Mouse (Mus musculus) sigmoid colon, adult 10 weeks (tissue): ENCODE measurements around the gene Irf2bp1. TPM values are rescaled to one million over a fixed set of nuclear protein-coding genes. Genes with fewer than 3 reads are reported as not detected.

Experiments used
- polyA plus RNA-seq: library from polyadenylated mRNA; stranded (reverse); fragments of 350-450 nt; fragmentation: Illumina TruSeq; extraction: RNeasy Lipid Tissue Mini Kit (QIAGEN cat#74804); gene quantifications from one replicate; pipeline ENCODE4 v1.2.3, GENCODE M21; 2014; ENCODE audit warnings: low read depth, low replicate concordance

Irf2bp1 gene
- 1.6 TPM for polyA plus RNA-seq

DNA sequence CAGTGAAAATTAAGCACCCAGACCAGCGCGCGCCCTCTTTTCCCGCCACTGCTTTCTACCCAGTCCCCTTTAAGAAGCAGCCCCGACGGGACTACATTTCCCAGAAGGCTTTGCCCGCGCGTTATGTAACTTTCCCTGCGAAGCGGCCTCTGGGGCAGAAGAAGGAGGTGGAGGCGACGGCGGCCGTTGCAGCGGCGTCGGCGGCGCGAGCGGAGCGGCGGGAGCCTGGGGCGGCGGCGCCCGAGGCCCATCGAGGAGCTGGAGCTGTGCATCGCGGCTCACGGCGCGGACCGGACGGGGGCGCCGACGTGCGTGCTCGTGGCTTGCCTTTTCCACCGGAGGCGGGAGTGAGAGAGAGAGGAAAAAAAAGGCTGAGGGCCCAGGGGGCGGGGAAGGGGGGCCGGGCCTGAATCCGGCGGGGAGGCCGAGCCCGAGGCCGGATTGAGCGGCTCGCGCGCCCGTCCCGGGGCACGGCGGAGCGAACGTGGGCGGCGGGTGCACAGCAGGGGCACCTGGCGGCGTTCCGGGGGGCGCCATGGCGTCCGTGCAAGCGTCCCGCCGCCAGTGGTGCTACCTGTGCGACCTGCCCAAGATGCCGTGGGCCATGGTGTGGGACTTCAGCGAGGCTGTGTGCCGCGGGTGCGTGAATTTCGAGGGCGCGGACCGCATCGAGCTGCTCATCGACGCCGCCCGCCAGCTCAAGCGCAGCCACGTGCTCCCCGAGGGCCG is at the start of gene Irf2bp1:
TSS of gene Irf2bp1 (plus strand) at position 143 of the 729 bp plus-strand sequence.

GRCm38 (mm10) chr7:18987100-18987499 is 16.7 kb upstream of the Irf2bp1 start, which contains the start of gene Nanos2:
Gene Nanos2 (plus strand): TSS chr7:18987400.

DNA sequence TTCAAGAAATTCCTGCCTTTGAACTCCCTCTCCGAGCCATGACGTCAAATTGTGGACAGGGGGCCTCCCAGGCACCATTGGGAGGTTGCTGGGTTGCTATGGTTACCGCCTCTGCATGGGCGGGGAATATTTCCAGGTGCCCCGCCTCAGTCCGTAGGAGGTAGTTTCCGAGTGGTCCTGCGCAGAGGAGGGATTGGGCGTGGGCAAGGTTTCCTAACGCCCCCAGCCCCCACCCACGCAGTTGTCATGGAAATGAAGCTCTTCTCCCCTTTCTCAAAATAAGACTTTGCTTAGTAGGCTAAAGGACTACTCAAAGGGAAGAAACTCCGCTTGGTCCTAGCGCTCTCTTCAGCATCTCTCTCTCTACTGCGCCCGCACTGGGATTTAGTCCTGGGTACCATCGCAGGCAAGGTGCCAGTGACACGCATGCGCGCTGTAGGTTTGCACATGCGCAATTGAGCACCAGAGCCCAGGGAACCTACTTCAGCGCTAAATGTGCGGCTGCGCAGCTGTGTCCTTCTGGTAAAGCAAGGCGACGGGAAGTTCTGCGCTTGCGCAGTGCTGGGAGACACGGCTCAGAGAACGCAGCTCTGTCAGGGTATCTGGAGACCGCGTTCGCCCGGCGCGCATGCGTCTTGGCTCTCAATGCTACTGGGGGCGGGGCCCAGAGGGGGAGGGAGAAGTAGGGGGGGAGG is 13.1 kb upstream of the Irf2bp1 start, which contains the start of gene Mypop:
TSS of gene Mypop (plus strand) at position 645 of the 695 bp plus-strand sequence.

DNA sequence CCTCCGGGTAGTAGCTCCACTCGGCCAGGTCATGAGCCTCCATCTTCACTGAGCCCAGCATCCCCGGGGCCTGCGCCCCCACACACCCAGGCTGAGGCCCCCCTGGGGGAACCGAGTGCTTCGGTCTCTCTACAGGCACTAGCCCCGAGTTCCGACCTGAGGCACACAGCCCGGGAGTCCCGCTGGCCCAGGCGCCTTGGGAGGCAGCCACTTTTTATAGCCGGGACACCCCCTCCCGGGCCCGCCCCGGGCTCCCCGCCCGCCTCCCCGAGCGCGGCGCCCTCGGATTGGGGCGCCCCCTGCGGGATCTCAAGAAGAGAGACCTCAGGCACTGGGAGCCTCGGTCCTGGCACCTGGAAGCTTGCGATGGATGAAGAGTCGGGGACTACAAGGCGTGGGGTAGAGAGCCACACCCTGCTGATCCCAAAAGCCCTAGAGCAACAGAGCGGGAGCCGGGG is 19.5 kb downstream of the Irf2bp1 start, which contains the start of gene Foxa3:
TSS of gene Foxa3 (minus strand) at position 182 of the 458 bp plus-strand sequence.

GRCm38 (mm10) chr7:19024096-19024506 is 20.3 kb downstream of the Irf2bp1 start, which contains the start of gene Sympk:
Gene Sympk (plus strand): TSS chr7:19024377.

DNA sequence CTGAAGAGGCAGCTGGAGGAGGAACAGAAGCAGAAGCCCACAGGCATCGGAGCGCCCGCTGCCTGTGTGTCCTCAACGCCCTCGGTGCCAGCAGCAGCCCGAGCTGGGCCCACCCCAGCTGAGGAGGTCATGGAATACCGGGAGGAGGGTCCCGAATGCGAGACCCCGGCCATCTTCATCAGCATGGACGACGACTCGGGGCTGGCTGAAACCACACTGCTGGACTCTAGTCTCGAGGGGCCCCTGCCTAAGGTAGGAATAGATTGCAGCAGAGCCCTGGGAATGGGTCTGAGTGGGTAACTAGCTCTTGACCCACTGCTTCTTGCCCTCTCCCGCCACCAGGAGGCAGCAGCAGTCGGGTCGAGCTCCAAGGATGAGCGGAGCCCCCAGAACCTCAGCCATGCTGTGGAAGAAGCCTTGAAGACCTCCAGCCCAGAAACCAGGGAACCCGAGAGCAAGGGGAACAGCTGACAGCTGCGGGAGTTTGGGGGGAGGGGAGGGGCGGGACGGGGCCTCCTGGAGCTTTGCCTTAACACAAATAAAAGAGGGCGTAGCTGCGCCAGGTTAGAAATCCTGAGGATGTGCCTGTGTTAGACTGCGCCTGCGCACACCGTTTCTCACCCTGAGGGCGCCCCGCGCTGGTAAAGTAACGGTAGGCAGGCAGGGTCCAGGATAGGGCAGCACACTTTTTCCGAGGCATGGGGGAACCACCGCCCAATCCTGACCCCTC is 50.4 kb downstream of the Irf2bp1 start, which contains the start of gene Rsph6a:
TSS of gene Rsph6a (plus strand) at position 644 of the 730 bp plus-strand sequence.

Other genes with a start within 250 kb of the Irf2bp1 start
- gene Psg19, start 205.5 kb upstream of the Irf2bp1 start, polyA plus RNA-seq = not detected
- gene Psg17, start 182.4 kb upstream of the Irf2bp1 start, polyA plus RNA-seq = 0.79 TPM
- gene Mill2, start 164.1 kb upstream of the Irf2bp1 start, polyA plus RNA-seq = 12.0 TPM
- gene Pglyrp1, start 132.7 kb upstream of the Irf2bp1 start, polyA plus RNA-seq = 15.6 TPM
- 4.1 TPM for gene Ccdc61, start 93.6 kb upstream of the Irf2bp1 start, polyA plus RNA-seq
- gene Nova2, start 78.2 kb upstream of the Irf2bp1 start, polyA plus RNA-seq = 0.25 TPM
- not detected for gene Nanos2, start 16.6 kb upstream of the Irf2bp1 start, polyA plus RNA-seq
- not detected for gene Mypop, start 12.8 kb upstream of the Irf2bp1 start, polyA plus RNA-seq
- 20.9 TPM for gene Foxa3, start 19.5 kb downstream of the Irf2bp1 start, polyA plus RNA-seq
- 4.3 TPM for gene Sympk, start 20.3 kb downstream of the Irf2bp1 start, polyA plus RNA-seq
- not detected for gene Rsph6a, start 50.6 kb downstream of the Irf2bp1 start, polyA plus RNA-seq
- gene Dmwd, start 72.2 kb downstream of the Irf2bp1 start, polyA plus RNA-seq = not detected
- 12.7 TPM for gene Dmpk, start 79.8 kb downstream of the Irf2bp1 start, polyA plus RNA-seq
- 1.1 TPM for gene Six5, start 90.5 kb downstream of the Irf2bp1 start, polyA plus RNA-seq
- gene Gm4969, start 114.3 kb downstream of the Irf2bp1 start, polyA plus RNA-seq = not detected
- gene Fbxo46, start 115.8 kb downstream of the Irf2bp1 start, polyA plus RNA-seq = 0.60 TPM
- 7.0 TPM for gene Qpctl, start 145.2 kb downstream of the Irf2bp1 start, polyA plus RNA-seq
- 2.1 TPM for gene Snrpd2, start 145.7 kb downstream of the Irf2bp1 start, polyA plus RNA-seq
- 0.44 TPM for gene Gipr, start 162.1 kb downstream of the Irf2bp1 start, polyA plus RNA-seq
- gene Eml2, start 172.4 kb downstream of the Irf2bp1 start, polyA plus RNA-seq = 0.76 TPM
- 0.76 TPM for gene Gpr4, start 208.5 kb downstream of the Irf2bp1 start, polyA plus RNA-seq
- 12.0 TPM for gene Opa3, start 224.3 kb downstream of the Irf2bp1 start, polyA plus RNA-seq